Mouse (Mus musculus) T-cell, adult 2 months (primary cell): Measurements from ENCODE around the gene Slc17a1.

Source experiments
- DNase-seq: peaks from one replicate; pipeline ENCODE4 v3.0.0; 2022; ENCODE audit warnings: low spot score

Slc17a1 gene

DNA sequence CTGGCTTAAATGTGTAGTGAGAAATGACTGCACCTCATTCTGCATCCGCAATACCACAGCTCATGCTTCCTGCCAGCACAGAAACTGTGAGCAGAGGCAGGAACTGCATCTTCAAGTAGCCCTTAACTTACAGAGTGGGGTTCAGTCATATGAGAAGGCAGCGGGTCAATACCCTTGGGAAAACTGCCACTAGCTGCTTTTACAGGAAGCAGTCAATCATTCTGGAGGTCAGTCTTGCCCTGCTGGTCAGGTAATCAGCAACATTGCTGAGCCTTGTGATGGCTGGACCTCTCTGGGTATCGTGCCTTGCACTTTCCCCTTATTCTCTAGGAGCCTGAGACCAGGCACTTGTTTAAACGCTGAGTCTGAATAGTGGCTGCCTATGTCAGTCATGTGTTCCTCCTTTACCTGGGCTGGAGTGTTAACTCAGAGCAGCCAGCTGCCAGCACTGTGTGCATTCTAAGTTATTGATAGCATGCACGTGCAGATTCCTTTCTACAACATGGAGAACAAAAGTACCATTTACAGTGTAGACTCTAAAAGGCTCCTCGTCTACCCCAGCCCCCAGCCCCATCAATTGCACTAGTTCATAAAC, 21.6 kb downstream of the Slc17a1 start:
- no peak for DNase-seq

DNA sequence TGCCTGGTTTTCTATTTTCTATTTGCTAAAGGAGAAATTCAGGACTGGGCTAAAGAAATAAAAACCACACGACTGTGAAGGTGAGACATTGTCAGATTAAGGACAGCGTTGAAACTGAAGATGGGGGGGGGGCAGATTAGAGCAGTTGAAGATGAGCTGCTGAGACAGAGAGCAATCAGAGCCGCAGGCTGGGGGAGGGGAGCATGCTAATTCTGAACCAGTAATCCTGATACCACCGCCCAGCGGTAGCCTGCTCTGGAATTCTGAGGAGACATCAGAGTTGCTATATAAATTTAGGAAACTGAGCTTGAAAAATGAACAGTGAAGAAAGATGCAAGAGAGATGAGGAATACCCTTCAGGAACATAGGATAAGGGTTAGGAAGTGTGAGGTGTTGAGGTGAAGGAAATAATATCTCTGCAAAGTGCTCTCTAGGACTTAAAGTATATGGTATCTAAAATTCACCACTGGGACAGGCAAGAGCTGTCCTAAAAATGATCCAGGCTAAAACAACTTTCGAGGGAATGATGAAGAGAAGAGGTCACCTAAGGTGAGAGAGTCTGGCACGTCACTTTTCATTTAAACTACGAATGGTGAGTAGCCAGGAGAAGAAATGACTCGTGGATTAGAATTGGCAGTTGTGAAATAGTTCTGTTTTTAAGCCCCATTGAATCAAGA, 25.2 kb downstream of the Slc17a1 start:
- DNase-seq, result no peak

- DNase-seq, result no peak
Observed at GRCm38 (mm10) chr13:23893269-23893593, 25.7 kb downstream of the Slc17a1 start.

- DNase-seq, result no peak
Observed at GRCm38 (mm10) chr13:23898242-23898641, 30.7 kb downstream of the Slc17a1 start.

DNA sequence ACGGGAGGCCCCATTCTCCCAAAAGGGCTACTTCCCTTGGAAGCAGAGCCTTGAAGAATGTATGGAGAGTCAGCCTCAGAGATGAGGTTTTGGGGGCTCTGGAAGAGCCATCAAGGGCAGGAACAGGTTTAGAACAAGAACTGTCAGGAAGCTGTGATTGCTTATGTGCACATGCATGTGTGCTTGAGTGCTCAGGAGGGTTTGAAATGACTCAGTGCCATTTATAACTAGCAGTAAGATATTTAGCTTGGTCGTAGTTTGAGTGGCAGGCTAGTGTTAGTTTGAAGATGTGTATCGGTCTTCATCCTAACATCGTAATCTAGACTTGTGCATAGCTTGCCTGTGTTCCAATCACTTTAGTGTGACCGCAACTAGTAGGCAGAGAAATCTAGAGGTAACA, 39.4 kb downstream of the Slc17a1 start:
- no peak for DNase-seq

GRCm38 (mm10) chr13:23910121-23910520, 42.6 kb downstream of the Slc17a1 start:
- no peak for DNase-seq

GRCm38 (mm10) chr13:23911335-23911734, 43.8 kb downstream of the Slc17a1 start:
- no peak for DNase-seq

DNA sequence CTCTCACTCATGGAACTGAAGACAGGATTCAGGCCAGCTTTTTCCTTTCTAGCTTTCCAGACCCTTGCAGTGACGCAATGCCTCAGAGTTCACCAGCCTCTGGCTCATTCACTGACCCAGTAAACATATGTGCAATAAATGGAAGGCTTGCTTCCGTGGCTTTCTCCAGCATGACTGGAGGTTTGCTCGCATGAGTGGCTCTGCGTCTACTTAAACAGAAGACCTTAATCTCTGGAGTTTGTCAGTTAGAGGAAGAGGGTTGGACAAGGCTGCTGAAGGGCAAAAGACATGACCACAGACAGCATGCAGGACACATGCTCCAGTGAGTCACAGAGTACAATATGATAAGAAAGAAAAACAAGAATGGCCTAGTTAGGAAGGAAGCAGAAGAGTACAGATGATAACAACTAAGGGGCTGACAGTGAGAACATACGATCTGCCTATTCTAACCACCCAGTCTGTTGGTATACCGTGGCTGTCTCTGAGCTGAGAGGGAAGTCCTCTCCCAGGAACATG, 46.3 kb downstream of the Slc17a1 start:
- DNase-seq, result no peak

DNA sequence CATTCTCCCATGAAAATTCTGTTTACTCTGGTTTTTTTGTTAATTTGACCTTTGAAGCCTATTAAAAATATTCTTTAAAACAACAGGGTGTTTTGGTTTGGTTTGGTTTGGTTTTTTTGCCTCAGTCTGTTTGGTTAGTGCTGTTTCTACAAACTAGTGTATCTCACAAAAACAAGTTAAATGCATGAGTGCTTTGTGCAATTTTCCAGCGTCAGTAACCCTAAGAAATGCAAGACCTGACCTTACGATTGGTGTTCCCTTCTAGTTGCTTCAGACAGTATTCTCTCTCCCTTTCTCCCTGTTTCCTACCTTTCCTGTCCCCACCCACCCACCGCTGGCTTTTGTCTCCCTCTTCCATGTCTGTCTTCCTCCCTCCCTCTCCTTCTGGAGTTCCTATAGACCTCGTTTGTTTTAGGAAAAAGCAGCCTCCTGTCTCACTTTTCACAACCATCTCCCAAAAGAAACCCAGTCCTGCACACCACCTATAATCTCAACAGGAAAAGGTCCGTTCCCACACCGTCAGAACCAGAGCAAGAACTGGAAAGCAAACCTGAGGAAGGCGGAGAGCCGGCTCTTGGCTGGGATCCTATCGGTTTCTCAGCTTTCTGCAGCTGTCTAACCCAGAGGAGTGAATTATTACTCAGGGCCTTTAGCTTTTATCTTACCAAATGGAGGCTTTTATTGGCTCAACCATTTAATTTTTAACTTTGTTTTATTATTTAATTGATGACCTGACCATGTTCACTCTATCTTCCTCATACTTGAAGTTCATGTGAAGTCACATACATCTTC, 47.0 kb downstream of the Slc17a1 start, which contains the start of gene Slc17a4:
Slc17a4 (minus strand) TSS at position 634 of the 792 bp plus-strand sequence.
- no peak for DNase-seq

- no peak for DNase-seq
Observed at GRCm38 (mm10) chr13:23916132-23916531, 48.6 kb downstream of the Slc17a1 start.

- DNase-seq, result no peak
Observed at GRCm38 (mm10) chr13:23917674-23918073, 50.1 kb downstream of the Slc17a1 start.

DNA sequence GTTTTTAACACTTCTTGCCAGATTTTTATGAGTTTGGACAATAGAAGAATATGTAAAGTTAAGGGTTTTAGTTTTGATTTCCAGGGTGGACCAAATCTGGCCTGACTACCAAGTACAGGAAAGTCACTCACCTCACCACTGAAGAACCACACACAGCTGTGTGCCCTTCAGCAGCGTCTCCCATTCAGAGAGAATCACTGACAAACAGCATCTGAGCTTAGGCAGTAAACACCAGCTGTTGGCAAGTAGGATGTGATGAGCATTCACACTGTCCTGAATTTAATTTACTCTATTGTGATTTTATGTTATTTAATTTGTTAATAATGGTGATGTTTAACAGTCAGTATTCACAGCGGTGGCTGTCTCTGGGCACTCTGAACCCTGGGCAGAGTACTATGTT, 58.2 kb downstream of the Slc17a1 start:
- no peak for DNase-seq

- no peak for DNase-seq
Observed at GRCm38 (mm10) chr13:23928637-23929036, 61.1 kb downstream of the Slc17a1 start.

GRCm38 (mm10) chr13:23930461-23930860, 62.9 kb downstream of the Slc17a1 start:
- no peak for DNase-seq

- no peak for DNase-seq
Observed at GRCm38 (mm10) chr13:23930904-23931303, 63.4 kb downstream of the Slc17a1 start.

GRCm38 (mm10) chr13:23933421-23934210, 66.1 kb downstream of the Slc17a1 start, which contains the start of gene Hist1h2ba:
Gene Hist1h2ba, minus strand, starts transcription at chr13:23934156.
- no peak for DNase-seq

DNA sequence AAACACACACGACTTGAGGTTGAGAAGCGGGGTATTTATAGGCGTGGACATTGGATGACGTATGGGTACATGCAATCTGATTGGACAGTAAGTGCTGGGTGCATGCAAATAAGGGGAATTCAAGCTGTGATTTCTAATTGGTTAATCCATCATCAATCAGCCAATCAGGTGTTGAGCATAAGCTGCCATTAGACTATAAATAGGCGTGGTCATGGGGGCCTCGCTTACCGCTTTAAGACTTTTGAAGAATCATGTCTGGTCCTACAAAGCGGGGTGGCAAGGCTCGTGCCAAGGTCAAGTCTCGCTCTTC, 66.6 kb downstream of the Slc17a1 start, which contains the start of gene Hist1h2aa:
Hist1h2aa (plus strand) TSS at position 252 of the 310 bp plus-strand sequence.
- no peak for DNase-seq

DNA sequence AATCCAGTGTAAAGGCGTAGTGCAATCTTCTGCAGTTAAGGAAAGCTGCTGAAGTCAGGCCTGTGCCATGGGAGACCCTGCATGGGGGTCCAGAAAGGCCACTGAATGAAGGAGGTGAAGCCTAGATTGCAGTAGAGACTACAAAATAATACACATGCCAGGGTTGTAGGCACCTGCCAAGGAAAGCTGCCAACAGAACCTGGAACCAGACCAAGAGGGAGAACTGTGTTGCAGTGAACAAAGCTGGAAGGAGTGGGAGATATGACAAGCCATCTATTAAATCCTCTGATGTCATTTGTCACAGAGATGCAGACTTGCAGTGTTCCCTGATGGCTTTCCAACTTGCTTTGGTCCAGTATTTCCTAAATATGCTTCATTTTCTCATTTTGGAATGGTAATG, 71.1 kb downstream of the Slc17a1 start:
- no peak for DNase-seq

DNA sequence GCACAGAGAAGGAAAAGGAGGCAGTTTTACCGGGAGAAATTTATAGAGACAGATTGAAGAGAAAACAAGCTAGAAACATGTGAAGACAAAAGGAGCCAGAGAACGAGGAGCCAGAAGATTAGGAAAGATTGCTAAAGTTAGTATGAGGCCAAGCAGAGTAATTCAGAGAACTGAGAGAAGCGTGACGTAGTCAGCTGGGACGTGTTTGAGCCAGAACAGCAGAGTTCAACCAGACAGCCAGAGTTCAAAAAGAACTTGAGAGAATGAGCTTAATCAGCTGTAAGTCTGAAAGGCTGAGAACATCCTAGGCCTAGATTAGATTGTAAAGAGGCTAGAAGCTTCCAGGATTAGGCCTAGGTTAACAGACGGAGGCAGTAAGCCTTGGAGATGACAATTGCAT, 72.7 kb downstream of the Slc17a1 start:
- DNase-seq, result no peak

DNA sequence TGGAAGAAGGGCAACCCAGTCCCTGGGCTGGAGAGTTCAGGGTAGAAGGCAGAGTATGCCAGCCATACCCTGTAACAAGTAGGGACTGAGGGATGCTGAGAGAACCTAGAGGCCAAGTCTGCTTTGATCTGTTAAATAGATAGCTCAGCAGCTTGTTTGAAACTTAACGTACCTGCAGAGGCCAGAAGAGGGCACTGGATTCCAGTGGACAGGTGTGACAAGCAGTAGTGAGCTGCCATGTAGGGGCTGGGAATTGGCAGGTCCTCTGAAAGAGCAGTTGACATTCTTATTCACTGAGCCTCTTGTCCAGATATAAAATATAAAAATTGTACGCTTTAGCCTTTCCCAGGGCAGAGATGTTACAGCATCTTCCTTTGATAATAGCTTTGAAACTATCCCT, 75.3 kb downstream of the Slc17a1 start:
- DNase-seq, result no peak
